Mouse (Mus musculus) heart, postnatal 14 days (tissue): ENCODE measurements around the gene Tbc1d2b. TPM values are rescaled to one million over a fixed set of nuclear protein-coding genes. Genes with fewer than 3 reads are reported as not detected.

Experiments used
- DNase-seq, 2 experiments: peaks; one replicate each; pipeline ENCODE4 v3.0.0; 2021 to 2022
- intact Hi-C: fragments of 180-260 bp; cut with DNase I; formaldehyde crosslinking; loops from one replicate; pipeline ENCODE4 v1.15.1; 2025
- total RNA-seq, 2 experiments: library from RNA; stranded (reverse); gene quantifications; 2 replicates each; pipeline ENCODE4 v1.2.3; 2021

Gene Tbc1d2b
- total RNA-seq, 2 experiments from 2014 or later = 14.6 to 16.7 TPM

- intact Hi-C loops = no loop called here
- no peak for DNase-seq
These were observed 54.2 kb downstream of the Tbc1d2b start for GRCm38 (mm10) chr9:90216259-90217001.

- intact Hi-C loops = no loop called here
- no peak for DNase-seq
These were observed 57.5 kb downstream of the Tbc1d2b start for GRCm38 (mm10) chr9:90213127-90213526.

- DNase-seq = no peak
- intact Hi-C loops = loop anchor here (1.0 kb wide), 1 partner anchor 200 kb away; no protein-coding TSS in a partner anchor
These were observed 61.9 kb downstream of the Tbc1d2b start for GRCm38 (mm10) chr9:90208655-90209054.

- intact Hi-C loops = loop anchor here (1.0 kb wide), 1 partner anchor 200 kb away; no protein-coding TSS in a partner anchor
- DNase-seq = no peak
These were observed 62.8 kb downstream of the Tbc1d2b start for GRCm38 (mm10) chr9:90207808-90208207.

GRCm38 (mm10) chr9:90206500-90206899, 64.1 kb downstream of the Tbc1d2b start:
- peak; percentile 86 to 92 for DNase-seq

GRCm38 (mm10) chr9:90204396-90204915, 66.1 kb downstream of the Tbc1d2b start:
- no peak for DNase-seq
- intact Hi-C loops = loop anchor here (5.0 kb wide), 1 partner anchor 113 kb away; no protein-coding TSS in a partner anchor

More at GRCm38 (mm10) chr9:90206500-90206899, 64.1 kb downstream of the Tbc1d2b start:
- intact Hi-C loops = loop anchor here (1.0 kb wide), 1 partner anchor 241 kb away; no protein-coding TSS in a partner anchor

GRCm38 (mm10) chr9:90203233-90203632, 67.4 kb downstream of the Tbc1d2b start:
- intact Hi-C loops = loop anchor here (5.0 kb wide), 1 partner anchor 114 kb away; no protein-coding TSS in a partner anchor
- no peak for DNase-seq

- intact Hi-C loops = loop anchor here (5.0 kb wide), 1 partner anchor 116 kb away; no protein-coding TSS in a partner anchor
- DNase-seq = no peak
These were observed 69.1 kb downstream of the Tbc1d2b start for GRCm38 (mm10) chr9:90201541-90201940.

- DNase-seq = no peak
- intact Hi-C loops = loop anchor here (5.0 kb wide), 1 partner anchor 116 kb away; no protein-coding TSS in a partner anchor
These were observed 69.5 kb downstream of the Tbc1d2b start for GRCm38 (mm10) chr9:90201096-90201495.

GRCm38 (mm10) chr9:90200501-90200900, 70.1 kb downstream of the Tbc1d2b start:
- intact Hi-C loops = loop anchor here (5.0 kb wide), 1 partner anchor 117 kb away; no protein-coding TSS in a partner anchor
- DNase-seq = no peak

GRCm38 (mm10) chr9:90199611-90200010, 71.0 kb downstream of the Tbc1d2b start:
- no peak for DNase-seq
- intact Hi-C loops = loop anchor here (5.0 kb wide), 1 partner anchor 118 kb away; no protein-coding TSS in a partner anchor

- DNase-seq = peak; percentile 83 to 92
- intact Hi-C loops = no loop called here
These were observed 71.8 kb downstream of the Tbc1d2b start for GRCm38 (mm10) chr9:90198531-90199449.

GRCm38 (mm10) chr9:90197866-90198383, 72.7 kb downstream of the Tbc1d2b start:
- no peak for DNase-seq
- intact Hi-C loops = loop anchor here (2.0 kb wide), 1 partner anchor 35 kb away; the partner anchor contains the start of gene Adamts7

- peak in 1 of 2 experiments; percentile 37 for DNase-seq
- intact Hi-C loops = loop anchor here (2.0 kb wide), 1 partner anchor 34 kb away; the partner anchor contains the start of gene Adamts7
These were observed 73.4 kb downstream of the Tbc1d2b start for GRCm38 (mm10) chr9:90197116-90197665.

GRCm38 (mm10) chr9:90196262-90196661, 74.3 kb downstream of the Tbc1d2b start:
- intact Hi-C loops = loop anchor here (2.0 kb wide), 1 partner anchor 33 kb away; the partner anchor contains the start of gene Adamts7
- DNase-seq = no peak

GRCm38 (mm10) chr9:90195000-90195399, 75.6 kb downstream of the Tbc1d2b start:
- intact Hi-C loops = no loop called here
- no peak for DNase-seq

GRCm38 (mm10) chr9:90189391-90189790, 81.2 kb downstream of the Tbc1d2b start:
- intact Hi-C loops = no loop called here
- DNase-seq = no peak

GRCm38 (mm10) chr9:90188893-90189292, 81.7 kb downstream of the Tbc1d2b start:
- no peak for DNase-seq
- intact Hi-C loops = no loop called here

GRCm38 (mm10) chr9:90185356-90185910, 85.2 kb downstream of the Tbc1d2b start:
- intact Hi-C loops = no loop called here
- no peak for DNase-seq
